Mouse (Mus musculus): ENCODE results near the gene Tmem189. TPM values are rescaled to one million over a fixed set of nuclear protein-coding genes. Genes with fewer than 3 reads are reported as not detected.
"Not testable (repeated sequence)": the region's sequence is repeated elsewhere in the genome, so short reads cannot be mapped to it uniquely, and the experiment has no call there.

The Tmem189 gene
- total RNA-seq, 2 experiments from 2014 or later: 13.0 to 14.9 TPM

GRCm38 (mm10) chr2:167656629-167657478 lies 32.8 kb downstream of the Tmem189 start:
- peak overlapping the region; percentile 71 for H3K27ac ChIP-seq
- intact Hi-C loops (cut with DNase I): no loop called here
- H3K4me3 ChIP-seq: peak overlapping the region; percentile 48
- no peak for DNase-seq
- no peak for TF ChIP-seq CTCF (IDR thresholded peaks at IDR 0.05)

GRCm38 (mm10) chr2:167654911-167655600 lies 34.6 kb downstream of the Tmem189 start:
- DNase-seq: no peak
- no peak overlapping the region for H3K4me3 ChIP-seq
- intact Hi-C loops (cut with DNase I): no loop called here
- no peak for TF ChIP-seq CTCF (IDR thresholded peaks at IDR 0.05)
- H3K27ac ChIP-seq: no peak overlapping the region

GRCm38 (mm10) chr2:167652694-167653093 lies 36.9 kb downstream of the Tmem189 start:
- peak; percentile 15 for DNase-seq
- no peak overlapping the region for H3K4me3 ChIP-seq
- H3K27ac ChIP-seq: no peak overlapping the region
- TF ChIP-seq CTCF (IDR thresholded peaks at IDR 0.05): no peak
- intact Hi-C loops (cut with DNase I): no loop called here

- no peak overlapping the region for H3K4me3 ChIP-seq
- intact Hi-C loops (cut with DNase I): no loop called here
- no peak overlapping the region for H3K27ac ChIP-seq
- no peak for TF ChIP-seq CTCF (IDR thresholded peaks at IDR 0.05)
- peak; percentile 13 for DNase-seq
These were observed 38.0 kb downstream of the Tmem189 start for GRCm38 (mm10) chr2:167651622-167652021.

GRCm38 (mm10) chr2:167649290-167650032 lies 40.2 kb downstream of the Tmem189 start:
- DNase-seq: peak; percentile 15
- intact Hi-C loops (cut with DNase I): no loop called here
- H3K4me3 ChIP-seq: no peak overlapping the region
- H3K27ac ChIP-seq: no peak overlapping the region
- no peak for TF ChIP-seq CTCF (IDR thresholded peaks at IDR 0.05)

GRCm38 (mm10) chr2:167646411-167646810 lies 43.2 kb downstream of the Tmem189 start:
- no peak for DNase-seq
- TF ChIP-seq CTCF (IDR thresholded peaks at IDR 0.05): no peak
- intact Hi-C loops (cut with DNase I): no loop called here
- Histone ChIP-seq H3K27ac (no peak overlapping the region), H3K4me3 (no peak overlapping the region)

GRCm38 (mm10) chr2:167643356-167644052 lies 46.1 kb downstream of the Tmem189 start:
- DNase-seq; intact Hi-C loops (cut with DNase I); H3K4me3 ChIP-seq: not testable (repeated sequence)
- peak overlapping the region; percentile 40 for H3K27ac ChIP-seq

GRCm38 (mm10) chr2:167642164-167642563 lies 47.5 kb downstream of the Tmem189 start:
- no peak overlapping the region for H3K27ac ChIP-seq
- no peak for TF ChIP-seq CTCF (IDR thresholded peaks at IDR 0.05)
- intact Hi-C loops (cut with DNase I): no loop called here
- no peak overlapping the region for H3K4me3 ChIP-seq
- no peak for DNase-seq

GRCm38 (mm10) chr2:167641337-167641736 lies 48.3 kb downstream of the Tmem189 start:
- intact Hi-C loops (cut with DNase I): loop anchor here (1.0 kb wide), 2 partner anchors 39 to 254 kb away; no protein-coding TSS in a partner anchor
- Histone ChIP-seq H3K4me3 (no peak overlapping the region), H3K27ac (no peak overlapping the region)
- peak; percentile 82 for TF ChIP-seq CTCF (IDR thresholded peaks at IDR 0.05)
- DNase-seq: peak; percentile 78

- Histone ChIP-seq H3K27ac (no peak overlapping the region), H3K4me3 (no peak overlapping the region)
- intact Hi-C loops (cut with DNase I): no loop called here
- peak; percentile 69 for TF ChIP-seq CTCF (IDR thresholded peaks at IDR 0.05)
- DNase-seq: peak; percentile 40
These were observed 49.3 kb downstream of the Tmem189 start for GRCm38 (mm10) chr2:167640279-167640678.

GRCm38 (mm10) chr2:167634865-167635512 lies 54.6 kb downstream of the Tmem189 start:
- intact Hi-C loops (cut with DNase I): loop anchor here (10.0 kb wide), 1 partner anchor 570 kb away; the partner anchor contains the start of gene Znfx1
- no peak for DNase-seq
- TF ChIP-seq CTCF (IDR thresholded peaks at IDR 0.05): no peak
- Histone ChIP-seq H3K4me3 (peak overlapping the region; percentile 90), H3K27ac (peak overlapping the region; percentile 99)

Data from gastrocnemius, adult 2 months (tissue).